Mouse (Mus musculus): ENCODE results near the gene Ddx54.

Gene Ddx54

DNA sequence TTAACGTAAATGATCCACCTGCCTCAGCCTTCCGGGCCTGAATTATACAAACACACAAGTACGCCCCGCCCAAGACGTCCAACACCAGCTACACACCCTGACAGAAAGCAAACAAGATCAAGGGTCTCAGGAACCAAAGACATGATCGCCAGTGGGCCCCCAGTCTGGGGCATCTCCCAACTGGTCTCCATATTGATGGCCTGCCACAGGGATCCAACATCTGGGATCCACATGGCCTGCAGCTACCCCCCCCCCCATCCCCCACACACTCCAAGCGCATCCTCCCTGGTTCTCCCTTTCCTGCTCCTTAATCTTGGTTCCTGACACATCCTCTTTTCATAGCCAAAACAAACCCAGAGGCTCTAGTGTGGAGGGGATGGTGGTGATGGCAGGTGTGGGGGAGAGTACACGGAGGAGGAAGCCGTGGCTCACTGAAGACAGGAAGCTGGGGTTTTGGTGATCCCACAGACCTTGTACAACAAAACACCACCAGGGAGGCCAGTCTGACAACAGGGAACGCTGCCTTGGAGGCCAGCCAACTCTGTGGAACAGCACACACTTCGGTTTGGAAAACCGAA is 33.9 kb upstream of the Ddx54 start:
- H3K36me3 ChIP-seq (ENCODE audit: insufficient read depth, low read length), result peaks cover 17% of the 10 kb centered on the region
- peaks cover 59% of the 10 kb centered on the region for H3K4me1 ChIP-seq (replicated peaks; ENCODE audit: low read depth, low read length)
- H3K9me3 ChIP-seq (ENCODE audit: low read length), result no peaks in the 10 kb centered on the region
- H3K27me3 ChIP-seq (ENCODE audit: insufficient read depth, low read length), result no peaks in the 10 kb centered on the region
- no peak overlapping the region for H3K4me3 ChIP-seq (replicated peaks; ENCODE audit: low read length)
- TF ChIP-seq NANOG (IDR thresholded peaks at IDR 0.05; ENCODE audit: borderline replicate concordance, low read length) (no peak), CTCF (conservative IDR thresholded peaks at IDR 0.05; ENCODE audit: low read length) (no peak), POU5F1 (IDR thresholded peaks at IDR 0.05; ENCODE audit: borderline replicate concordance, low read length) (no peak)

DNA sequence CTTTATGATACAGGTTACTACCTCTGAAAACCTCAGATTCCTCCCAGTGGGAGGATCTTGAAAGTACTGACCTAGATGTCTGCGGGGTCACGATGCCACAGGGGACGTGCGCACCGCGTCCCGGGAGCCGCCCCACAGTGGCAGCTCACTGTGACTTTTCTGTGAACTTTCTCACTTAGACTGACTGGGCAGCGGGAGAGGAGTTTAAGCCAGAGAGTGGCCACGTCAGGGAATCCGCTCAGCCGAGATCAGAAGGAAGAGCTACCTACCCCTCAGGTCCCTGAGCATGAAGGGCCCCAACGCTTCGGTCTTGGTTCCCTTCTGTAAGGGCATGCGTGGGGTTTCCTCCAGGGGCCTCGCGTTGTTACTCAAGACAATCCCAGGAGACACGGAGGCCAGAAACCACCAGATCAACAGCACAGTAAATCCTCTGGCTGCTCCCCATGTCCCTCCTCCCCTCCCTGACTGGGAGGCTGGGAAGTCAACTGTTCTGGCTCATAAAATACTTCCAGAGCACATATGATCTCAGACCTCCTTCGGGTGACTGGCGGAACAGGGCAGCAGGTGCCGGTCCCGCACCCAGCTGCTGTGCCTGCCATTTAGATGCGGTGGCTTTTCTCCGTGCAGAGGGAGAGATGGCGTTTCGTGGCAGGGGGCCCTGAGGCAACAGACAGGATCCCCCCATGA is 33.2 kb upstream of the Ddx54 start:
- Histone ChIP-seq H3K4me3 (replicated peaks; ENCODE audit: low read length) (peak overlapping the region; percentile 60), H3K27me3 (ENCODE audit: insufficient read depth, low read length) (no peaks in the 10 kb centered on the region)
- TF ChIP-seq NANOG (IDR thresholded peaks at IDR 0.05; ENCODE audit: borderline replicate concordance, low read length), result no peak
- no peak for TF ChIP-seq CTCF (conservative IDR thresholded peaks at IDR 0.05; ENCODE audit: low read length)
- no peak for TF ChIP-seq POU5F1 (IDR thresholded peaks at IDR 0.05; ENCODE audit: borderline replicate concordance, low read length)

DNA sequence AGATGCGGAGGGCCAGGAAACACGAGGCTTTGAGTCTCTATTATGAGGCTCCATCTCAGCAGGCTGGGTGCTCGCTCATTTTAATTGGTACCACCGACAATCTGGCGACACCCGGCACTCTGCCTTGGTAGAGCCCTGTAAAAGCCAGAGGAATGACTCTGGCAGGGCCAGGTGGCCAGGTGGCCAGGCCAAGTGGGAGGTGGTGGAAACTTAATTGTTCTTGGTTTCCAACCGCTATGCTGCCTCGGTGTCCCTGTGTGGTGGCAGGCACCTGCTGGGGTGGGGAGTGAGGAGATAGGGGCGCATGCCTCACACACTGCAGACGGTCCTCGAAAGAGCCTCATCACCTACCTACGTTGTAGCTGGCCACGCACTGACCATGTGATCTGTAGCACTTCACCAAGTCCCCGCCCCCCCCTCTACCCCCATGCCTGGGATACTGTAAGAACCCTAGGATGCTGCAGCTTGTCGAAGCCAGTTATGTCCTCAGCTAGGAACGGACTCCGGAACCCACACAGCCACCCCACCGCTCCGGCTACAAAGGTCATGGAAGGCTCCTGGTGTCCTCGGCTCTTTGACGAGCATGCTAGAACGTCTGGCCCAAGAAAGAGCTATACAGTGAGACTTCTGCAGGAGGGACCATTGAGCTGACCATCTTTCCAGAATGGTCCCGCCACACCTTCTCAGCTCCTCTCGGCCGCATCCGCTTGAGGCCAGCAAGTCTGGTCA is 32.5 kb upstream of the Ddx54 start:
- H3K4me3 ChIP-seq (replicated peaks; ENCODE audit: low read length), result peak overlapping the region; percentile 60
- H3K4me1 ChIP-seq (replicated peaks; ENCODE audit: low read depth, low read length), result peaks cover 65% of the 10 kb centered on the region
- no peaks in the 10 kb centered on the region for H3K9me3 ChIP-seq (ENCODE audit: low read length)
- no peaks in the 10 kb centered on the region for H3K27me3 ChIP-seq (ENCODE audit: insufficient read depth, low read length)
- no peak for TF ChIP-seq POU5F1 (IDR thresholded peaks at IDR 0.05; ENCODE audit: borderline replicate concordance, low read length)
- TF ChIP-seq NANOG (IDR thresholded peaks at IDR 0.05; ENCODE audit: borderline replicate concordance, low read length), result no peak
- no peak for TF ChIP-seq CTCF (conservative IDR thresholded peaks at IDR 0.05; ENCODE audit: low read length)
- H3K36me3 ChIP-seq (ENCODE audit: insufficient read depth, low read length), result peaks cover 28% of the 10 kb centered on the region

More for the DNA sequence above, 33.2 kb upstream of the Ddx54 start:
- Histone ChIP-seq H3K9me3 (ENCODE audit: low read length) (no peaks in the 10 kb centered on the region), H3K4me1 (replicated peaks; ENCODE audit: low read depth, low read length) (peaks cover 64% of the 10 kb centered on the region), H3K36me3 (ENCODE audit: insufficient read depth, low read length) (peaks cover 24% of the 10 kb centered on the region)

DNA sequence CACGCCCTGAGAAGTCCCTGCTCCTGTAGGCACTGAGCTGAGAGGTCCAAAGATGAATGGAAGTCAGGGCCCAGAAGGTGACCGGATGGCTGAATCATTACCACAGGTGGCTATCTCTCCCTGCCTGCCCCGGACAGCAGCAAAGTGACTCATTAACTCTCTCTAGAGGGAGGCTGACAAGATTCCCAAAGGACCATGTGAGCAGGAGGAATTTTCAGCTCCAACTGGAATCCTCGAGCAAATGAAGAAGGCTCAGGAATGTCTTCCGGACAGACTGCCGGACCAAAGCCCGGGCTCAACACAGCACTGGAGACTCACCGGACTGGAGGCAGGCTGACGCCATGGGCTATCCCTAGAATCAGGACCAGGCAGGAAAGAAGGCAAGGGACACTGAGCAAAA is 30.5 kb upstream of the Ddx54 start:
- peaks cover 28% of the 10 kb centered on the region for H3K36me3 ChIP-seq (ENCODE audit: insufficient read depth, low read length)
- no peak overlapping the region for H3K4me3 ChIP-seq (replicated peaks; ENCODE audit: low read length)
- no peak for TF ChIP-seq POU5F1 (IDR thresholded peaks at IDR 0.05; ENCODE audit: borderline replicate concordance, low read length)
- TF ChIP-seq NANOG (IDR thresholded peaks at IDR 0.05; ENCODE audit: borderline replicate concordance, low read length), result no peak
- TF ChIP-seq CTCF (conservative IDR thresholded peaks at IDR 0.05; ENCODE audit: low read length), result no peak
- peaks cover 66% of the 10 kb centered on the region for H3K4me1 ChIP-seq (replicated peaks; ENCODE audit: low read depth, low read length)
- no peaks in the 10 kb centered on the region for H3K27me3 ChIP-seq (ENCODE audit: insufficient read depth, low read length)
- H3K9me3 ChIP-seq (ENCODE audit: low read length), result no peaks in the 10 kb centered on the region

DNA sequence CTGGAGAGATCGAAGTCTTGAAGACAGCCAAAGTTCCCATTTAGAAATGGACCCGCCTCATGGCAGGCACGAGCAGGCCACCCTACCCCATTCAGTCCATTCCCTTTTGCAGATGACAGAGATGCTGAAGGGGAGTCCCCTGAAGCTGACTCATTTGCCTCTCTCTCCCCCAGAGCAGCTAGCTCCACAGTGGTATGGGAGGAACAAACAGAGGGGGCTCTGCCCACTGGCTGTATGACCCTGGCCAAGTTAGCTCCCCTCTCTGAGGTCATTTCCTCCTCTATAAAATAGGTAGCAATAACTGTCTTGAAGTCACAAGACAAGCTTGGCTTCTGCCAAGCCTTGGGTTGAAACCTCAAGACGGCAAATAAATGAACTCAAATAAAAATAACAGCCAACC is 29.0 kb upstream of the Ddx54 start:
- Histone ChIP-seq H3K9me3 (ENCODE audit: low read length) (no peaks in the 10 kb centered on the region), H3K27me3 (ENCODE audit: insufficient read depth, low read length) (0 out of 2 replicates have a peak, but pooled peaks cover 2% of the 10 kb centered on the region), H3K4me3 (replicated peaks; ENCODE audit: low read length) (no peak overlapping the region), H3K36me3 (ENCODE audit: insufficient read depth, low read length) (peaks cover 28% of the 10 kb centered on the region), H3K4me1 (replicated peaks; ENCODE audit: low read depth, low read length) (peaks cover 63% of the 10 kb centered on the region)
- TF ChIP-seq POU5F1 (IDR thresholded peaks at IDR 0.05; ENCODE audit: borderline replicate concordance, low read length) (no peak), NANOG (IDR thresholded peaks at IDR 0.05; ENCODE audit: borderline replicate concordance, low read length) (no peak), CTCF (conservative IDR thresholded peaks at IDR 0.05; ENCODE audit: low read length) (no peak)

DNA sequence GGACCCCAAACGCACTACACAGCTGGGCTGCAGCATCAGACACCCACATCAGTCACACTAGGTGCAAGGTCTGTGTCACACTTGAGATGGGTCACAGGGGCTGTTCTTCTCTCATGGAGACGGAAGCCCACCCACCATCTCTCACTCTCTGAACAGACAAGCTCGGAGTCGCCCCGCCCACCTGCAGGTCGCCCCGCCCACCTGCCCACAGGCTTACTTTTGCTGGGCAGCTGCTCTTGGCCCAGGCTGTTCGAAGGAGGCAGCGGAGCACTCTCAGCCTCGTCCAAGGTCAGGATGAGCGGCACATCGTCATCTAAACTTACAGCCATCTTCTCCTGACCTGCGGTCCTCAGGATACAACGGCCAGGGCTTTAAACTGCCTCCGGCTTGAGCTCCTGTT is 27.6 kb upstream of the Ddx54 start:
- no peak for TF ChIP-seq POU5F1 (IDR thresholded peaks at IDR 0.05; ENCODE audit: borderline replicate concordance, low read length)
- no peak for TF ChIP-seq CTCF (conservative IDR thresholded peaks at IDR 0.05; ENCODE audit: low read length)
- no peak for TF ChIP-seq NANOG (IDR thresholded peaks at IDR 0.05; ENCODE audit: borderline replicate concordance, low read length)
- Histone ChIP-seq H3K9me3 (ENCODE audit: low read length) (no peaks in the 10 kb centered on the region), H3K4me3 (replicated peaks; ENCODE audit: low read length) (no peak overlapping the region; the same call in 1 of the 2 replicates), H3K27me3 (ENCODE audit: insufficient read depth, low read length) (0 out of 2 replicates have a peak, but pooled peaks cover 2% of the 10 kb centered on the region), H3K4me1 (replicated peaks; ENCODE audit: low read depth, low read length) (peaks cover 59% of the 10 kb centered on the region), H3K36me3 (ENCODE audit: insufficient read depth, low read length) (peaks cover 28% of the 10 kb centered on the region)

DNA sequence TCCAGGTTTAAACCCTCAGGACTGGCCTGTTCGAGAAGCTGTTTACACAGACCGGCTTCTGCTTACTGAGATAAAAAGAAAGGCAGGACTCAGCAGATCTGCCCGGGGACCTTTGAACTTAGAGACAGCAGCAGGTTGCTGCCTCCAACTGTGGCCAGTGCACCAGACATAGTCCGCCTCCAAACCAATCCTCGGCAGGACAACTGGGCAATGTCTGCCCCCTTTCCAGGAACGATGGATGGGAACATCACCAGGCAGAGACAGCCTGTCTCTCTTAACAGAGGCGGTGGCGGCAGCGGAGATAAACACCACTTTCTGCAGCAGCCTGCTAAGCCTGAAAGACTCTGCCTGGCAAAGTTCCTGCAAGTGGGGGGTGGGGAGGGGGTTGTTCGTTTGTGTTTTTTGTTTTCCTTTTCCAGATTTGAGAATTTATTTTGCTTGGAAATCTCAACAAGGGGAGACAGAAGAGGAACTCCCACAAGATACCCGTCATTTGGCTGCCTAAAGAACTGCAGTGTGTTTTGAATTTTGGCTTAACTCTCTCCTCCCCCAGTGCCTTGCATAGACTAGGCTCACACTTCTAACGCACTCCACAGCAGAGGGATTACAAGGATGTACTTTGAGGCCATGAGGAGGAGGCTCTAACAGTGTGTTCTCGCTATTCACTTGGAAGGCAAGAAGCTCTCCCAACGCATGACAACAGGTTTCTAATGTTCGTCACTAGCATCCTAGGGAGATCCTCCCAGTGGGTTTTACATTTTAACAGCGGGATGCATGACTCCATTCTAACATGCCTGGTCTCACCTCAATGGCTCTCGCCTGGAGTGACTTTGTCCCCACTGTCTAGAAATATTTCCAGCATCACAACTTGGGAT is 25.6 kb upstream of the Ddx54 start:
- peaks cover 56% of the 10 kb centered on the region for H3K4me1 ChIP-seq (replicated peaks; ENCODE audit: low read depth, low read length)
- H3K27me3 ChIP-seq (ENCODE audit: insufficient read depth, low read length), result 0 out of 2 replicates have a peak, but pooled peaks cover 2% of the 10 kb centered on the region
- no peaks in the 10 kb centered on the region for H3K9me3 ChIP-seq (ENCODE audit: low read length)
- peak overlapping the region; percentile 90 for H3K4me3 ChIP-seq (replicated peaks; ENCODE audit: low read length)
- H3K36me3 ChIP-seq (ENCODE audit: insufficient read depth, low read length), result peaks cover 23% of the 10 kb centered on the region
- TF ChIP-seq NANOG (IDR thresholded peaks at IDR 0.05; ENCODE audit: borderline replicate concordance, low read length), result no peak
- TF ChIP-seq CTCF (conservative IDR thresholded peaks at IDR 0.05; ENCODE audit: low read length), result no peak
- no peak for TF ChIP-seq POU5F1 (IDR thresholded peaks at IDR 0.05; ENCODE audit: borderline replicate concordance, low read length)

DNA sequence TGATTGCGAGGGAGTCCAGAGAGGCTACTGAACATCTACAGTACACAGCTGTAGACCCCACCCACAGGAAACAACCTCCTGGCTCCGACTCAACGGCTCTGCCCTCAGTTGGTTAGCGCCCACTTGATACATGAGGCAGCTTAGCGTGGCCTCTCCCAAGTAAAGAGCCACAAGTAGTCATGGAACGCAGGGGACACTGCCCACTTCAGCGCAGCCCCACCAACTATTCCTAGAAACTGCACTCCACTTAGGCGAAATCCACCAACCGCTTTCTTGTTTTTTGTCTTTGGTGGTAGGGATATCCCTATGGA is 25.0 kb upstream of the Ddx54 start:
- H3K4me3 ChIP-seq (replicated peaks; ENCODE audit: low read length), result peak overlapping the region; percentile 90
- no peaks in the 10 kb centered on the region for H3K9me3 ChIP-seq (ENCODE audit: low read length)
- TF ChIP-seq NANOG (IDR thresholded peaks at IDR 0.05; ENCODE audit: borderline replicate concordance, low read length), result no peak
- TF ChIP-seq CTCF (conservative IDR thresholded peaks at IDR 0.05; ENCODE audit: low read length), result no peak
- TF ChIP-seq POU5F1 (IDR thresholded peaks at IDR 0.05; ENCODE audit: borderline replicate concordance, low read length), result no peak
- 0 out of 2 replicates have a peak, but pooled peaks cover 2% of the 10 kb centered on the region for H3K27me3 ChIP-seq (ENCODE audit: insufficient read depth, low read length)
- H3K4me1 ChIP-seq (replicated peaks; ENCODE audit: low read depth, low read length), result peaks cover 55% of the 10 kb centered on the region
- peaks cover 20% of the 10 kb centered on the region for H3K36me3 ChIP-seq (ENCODE audit: insufficient read depth, low read length)
